Mouse (Mus musculus) limb, embryonic 10.5 days (tissue): Measurements from ENCODE around the gene Gm3633. TPM values are rescaled to one million over a fixed set of nuclear protein-coding genes. Genes with fewer than 3 reads are reported as not detected.
"Not testable (repeated sequence)": the region's sequence is repeated elsewhere in the genome, so short reads cannot be mapped to it uniquely, and the experiment has no call there.

ENCODE experiments used
- DNase-seq: peaks from one replicate; pipeline ENCODE4 v3.0.0-alpha.2; 2017; ENCODE audit warnings: low spot score
- H3K27ac ChIP-seq: fragments of 300-500 bp; sonication (generic); 2 replicates; pipeline ENCODE4 v1.5.1; 2016; ENCODE audit warnings: mild to moderate bottlenecking
- H3K27me3 ChIP-seq: fragments of 300-500 bp; sonication (generic); 2 replicates; pipeline ENCODE4 v1.6.1; 2016; ENCODE audit warnings: low read depth, mild to moderate bottlenecking; ENCODE audit not compliant: poor library complexity, severe bottlenecking
- H3K36me3 ChIP-seq: fragments of 300-500 bp; sonication (generic); 2 replicates; pipeline ENCODE4 v1.6.1; 2016; ENCODE audit warnings: mild to moderate bottlenecking, moderate library complexity
- H3K4me1 ChIP-seq: fragments of 300-500 bp; sonication (generic); 2 replicates; pipeline ENCODE4 v1.6.1; 2016
- H3K4me3 ChIP-seq: fragments of 300-500 bp; sonication (generic); 2 replicates; pipeline ENCODE4 v1.5.1; 2016; ENCODE audit warnings: mild to moderate bottlenecking, moderate library complexity
- H3K9me3 ChIP-seq: fragments of 300-500 bp; sonication (generic); replicated peaks from 2 replicates; pipeline ENCODE4 v1.6.1; 2016; ENCODE audit warnings: mild to moderate bottlenecking
- WGBS: fragments of 180-500 bp; shearing (Covaris S2); methylation state at CpG from one replicate; pipeline ENCODE4 v1.1.7; 2016; 5-methylcytosine and 5-hydroxymethylcytosine counted together
- microRNA-seq: library from miRNA; unstranded; fragments of <30 nt; microRNA quantifications from one replicate; pipeline ENCODE4, GENCODE M21; 2017
- polyA plus RNA-seq: library from polyadenylated mRNA; unstranded; fragments of >200 nt; fragmentation: Nextera tagmentation; extraction: Ambion mirVana; gene quantifications from 2 replicates; pipeline ENCODE4 v1.2.1, GENCODE M21; 2016

The Gm3633 gene
- not detected in 2 replicates for polyA plus RNA-seq

DNA sequence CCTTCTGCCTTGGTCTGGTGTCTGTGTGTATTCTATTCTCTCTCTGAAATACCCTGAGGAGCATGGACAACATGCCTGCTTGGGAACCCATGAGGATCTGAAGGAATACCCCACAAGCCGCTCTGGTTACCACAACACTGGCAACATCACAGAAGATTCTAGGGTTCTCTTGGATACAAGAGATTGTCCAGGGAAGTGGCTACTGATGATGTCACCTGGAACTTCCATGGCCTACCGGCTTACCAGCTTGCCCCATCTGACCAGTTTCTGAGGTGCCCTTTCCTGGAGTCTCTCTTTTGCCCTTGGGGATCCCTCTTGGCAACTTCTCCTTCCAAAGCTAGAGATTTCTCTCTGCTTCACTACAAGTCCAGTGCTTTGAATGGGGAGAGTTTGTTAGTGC, at the start of gene Gm3633:
Gene Gm3633, minus strand, starts transcription at position 101 of the 400 bp plus-strand sequence.
- WGBS: no CpG with 5 or more reads among the region's 2 CpGs
- DNase-seq, H3K27me3 ChIP-seq, H3K4me1 ChIP-seq, H3K27ac ChIP-seq, H3K36me3 ChIP-seq, H3K9me3 ChIP-seq, H3K4me3 ChIP-seq: not testable (repeated sequence)

GRCm38 (mm10) chr14:42655638-42656037, 13.9 kb upstream of the Gm3633 start, which contains the start of gene Gm10378:
Gene Gm10378, plus strand, starts transcription at chr14:42655938.
- not testable (repeated sequence) for H3K36me3 ChIP-seq, H3K4me3 ChIP-seq, H3K4me1 ChIP-seq, H3K27ac ChIP-seq, DNase-seq, H3K27me3 ChIP-seq, H3K9me3 ChIP-seq
- WGBS: no CpG with 5 or more reads among the region's 1 CpGs

GRCm38 (mm10) chr14:42599782-42600181, 41.9 kb downstream of the Gm3633 start, which contains the start of gene Gm17124:
Gene Gm17124, minus strand, starts transcription at chr14:42599882.
- not testable (repeated sequence) for H3K9me3 ChIP-seq, H3K4me3 ChIP-seq, H3K27me3 ChIP-seq, H3K36me3 ChIP-seq, H3K27ac ChIP-seq, DNase-seq, H3K4me1 ChIP-seq
- no CpG with 5 or more reads among the region's 3 CpGs for WGBS

Small RNA genes lying within 50 kb of the gene (microRNA-seq; reads per million reads assigned to microRNA genes)
- gene Gm23620 (not detected), gene Gm25228 (not detected)

Other genes starting within 250 kb of the Gm3633 start
- gene Gm8005, start 202.2 kb downstream of the Gm3633 start, polyA plus RNA-seq: not detected in 2 replicates
- not detected in 2 replicates for gene Gm8011, start 178.0 kb downstream of the Gm3633 start, polyA plus RNA-seq
- not detected in 2 replicates for gene Gm8020, start 139.6 kb downstream of the Gm3633 start, polyA plus RNA-seq
- not detected in 2 replicates for gene Gm8024, start 117.6 kb downstream of the Gm3633 start, polyA plus RNA-seq
- not detected in 2 replicates for gene Gm17124, start 42.0 kb downstream of the Gm3633 start, polyA plus RNA-seq
- gene Gm10378, start 14.0 kb upstream of the Gm3633 start, polyA plus RNA-seq: not detected in 2 replicates
- gene Gm3015, start 126.9 kb upstream of the Gm3633 start, polyA plus RNA-seq: not detected in 2 replicates
- gene Gm10377, start 156.1 kb upstream of the Gm3633 start, polyA plus RNA-seq: not detected in 2 replicates
- not detected in 2 replicates for gene Gm21977, start 211.6 kb upstream of the Gm3633 start, polyA plus RNA-seq